Mouse (Mus musculus) midbrain, postnatal 0 days (tissue): ENCODE measurements around the gene Robo1. TPM values are rescaled to one million over a fixed set of nuclear protein-coding genes. Genes with fewer than 3 reads are reported as not detected.

Experiments used
- ATAC-seq: fragments of 200-750 bp; cut with Nextera tagmentation; 2 replicates; pipeline ENCODE4 v1.8.0; 2017; ENCODE audit warnings: moderate number of reproducible peaks, mild to moderate bottlenecking, moderate TSS enrichment, moderate library complexity; ENCODE audit not compliant: low FRiP score
- DNase-seq: peaks from one replicate; pipeline ENCODE4 v3.0.0-alpha.2; 2015; ENCODE audit warnings: low spot score
- H3K27ac ChIP-seq: fragments of 300-500 bp; sonication (generic); 2 replicates; pipeline ENCODE4 v1.5.1; 2014; ENCODE audit warnings: low read depth, mild to moderate bottlenecking, low read length, mixed read lengths
- H3K27me3 ChIP-seq: fragments of 300-500 bp; sonication (generic); 2 replicates; pipeline ENCODE4 v1.6.1; 2014; ENCODE audit warnings: low read length, control low read depth, mixed read lengths; ENCODE audit not compliant: insufficient read depth
- H3K36me3 ChIP-seq: fragments of 300-500 bp; sonication (generic); 2 replicates; pipeline ENCODE4 v1.6.1; 2014; ENCODE audit warnings: low read length, control low read depth, mixed read lengths; ENCODE audit not compliant: insufficient read depth
- H3K4me1 ChIP-seq: fragments of 300-500 bp; sonication (generic); 2 replicates; pipeline ENCODE4 v1.6.1; 2014; ENCODE audit warnings: mild to moderate bottlenecking, control low read depth, antibody characterized with exemption, low read length, mixed read lengths; ENCODE audit not compliant: insufficient read depth
- H3K4me2 ChIP-seq: fragments of 300-500 bp; sonication (generic); 2 replicates; pipeline ENCODE4 v1.6.1; 2014; ENCODE audit warnings: low read depth, mild to moderate bottlenecking, low read length, mixed read lengths; ENCODE audit not compliant: poor library complexity, severe bottlenecking
- H3K4me3 ChIP-seq: fragments of 300-500 bp; sonication (generic); 2 replicates; pipeline ENCODE4 v1.5.1; 2014; ENCODE audit warnings: low read depth, mild to moderate bottlenecking, low read length, moderate library complexity
- H3K9ac ChIP-seq: fragments of 300-500 bp; sonication (generic); replicated peaks from 2 replicates; pipeline ENCODE4 v1.6.1; 2014; ENCODE audit warnings: mild to moderate bottlenecking, low read length, moderate library complexity, mixed read lengths; ENCODE audit not compliant: poor library complexity, severe bottlenecking
- H3K9me3 ChIP-seq: fragments of 300-500 bp; sonication (generic); 2 replicates; pipeline ENCODE4 v1.6.1; 2016; ENCODE audit warnings: low read length, control low read depth
- CTCF ChIP-seq: IDR thresholded peaks from 2 replicates; pipeline ENCODE4 v1.5.1; 2016; ENCODE audit warnings: antibody characterized with exemption, mild to moderate bottlenecking
- WGBS: fragments of 180-500 bp; shearing (Covaris S2); extraction: QIAGEN DNeasy Blood & Tissue Kit; methylation state at CpG from one replicate; pipeline ENCODE4 v1.1.7; 2014; 5-methylcytosine and 5-hydroxymethylcytosine counted together
- polyA plus RNA-seq: library from polyadenylated mRNA; unstranded; fragments of >200 nt; fragmentation: Nextera tagmentation; extraction: Ambion mirVana; gene quantifications from 2 replicates; pipeline ENCODE4 v1.2.1, GENCODE M21; 2015
- total RNA-seq: library from RNA; depleted of rRNA; stranded (reverse); fragments of >200 nt; gene quantifications from 2 replicates; pipeline ENCODE4 v1.2.3, GENCODE M21; 2014

The Robo1 gene
- total and polyA plus RNA-seq, 2 experiments from 2014 or later = 31.4 to 96.1 TPM

DNA sequence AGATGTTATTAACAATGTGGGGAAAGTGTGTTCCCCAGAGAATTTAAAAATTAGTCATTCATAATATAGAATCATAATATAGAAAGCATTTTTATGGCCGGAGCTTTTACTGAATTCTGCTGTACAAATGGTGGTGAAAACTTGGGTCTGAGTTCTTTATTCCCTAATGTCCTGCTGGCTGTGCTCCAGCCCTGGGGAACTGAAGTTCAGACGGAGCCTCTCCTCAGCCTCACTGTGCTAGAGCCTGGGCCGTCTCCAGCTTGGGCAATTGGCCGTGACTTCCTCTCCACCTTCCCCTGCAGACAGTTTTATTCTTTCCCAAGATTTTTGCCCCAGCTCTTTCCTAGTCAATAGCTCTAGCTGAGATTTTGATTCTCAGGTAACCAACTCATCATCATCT is 429.0 kb downstream of the Robo1 start:
- no peak overlapping the region for H3K4me2 ChIP-seq
- TF ChIP-seq CTCF = no peak
- H3K9me3 ChIP-seq = no peaks in the 10 kb centered on the region
- 41% methylated on average over 4 of the region's 4 CpGs for WGBS
- H3K36me3 ChIP-seq = peaks cover 1% of the 10 kb centered on the region; the same call in 1 of the 2 replicates
- H3K27ac ChIP-seq = no peak overlapping the region
- ATAC-seq (no peak), DNase-seq (peak; percentile 54)
- H3K4me1 ChIP-seq = no peaks in the 10 kb centered on the region
- H3K9ac ChIP-seq = no peak overlapping the region
- H3K27me3 ChIP-seq = no peaks in the 10 kb centered on the region
- no peak overlapping the region for H3K4me3 ChIP-seq

DNA sequence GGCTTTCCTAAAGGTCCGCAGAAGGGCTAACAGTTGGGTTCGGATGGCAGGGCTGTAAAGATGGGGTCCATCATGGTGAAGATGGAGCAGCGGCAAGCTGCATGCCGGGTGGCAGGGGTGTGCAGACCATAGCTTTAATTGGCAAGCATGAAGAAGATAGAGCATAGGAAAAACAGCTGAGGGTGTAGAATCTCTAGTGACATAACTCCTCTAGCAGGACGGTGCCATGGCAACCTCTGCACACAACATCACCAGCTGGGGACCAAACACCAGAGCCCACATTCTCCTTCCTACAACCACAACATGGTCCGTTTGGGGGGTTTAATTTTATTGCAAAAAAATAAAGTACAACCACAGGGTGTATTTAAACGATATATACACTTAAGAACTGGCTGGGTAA is 432.1 kb downstream of the Robo1 start:
- DNase-seq (no peak), ATAC-seq (no peak)
- Histone ChIP-seq H3K36me3 (peaks cover 4% of the 10 kb centered on the region; the same call in 1 of the 2 replicates), H3K4me1 (no peaks in the 10 kb centered on the region), H3K27ac (no peak overlapping the region), H3K4me3 (no peak overlapping the region), H3K9ac (no peak overlapping the region), H3K27me3 (no peaks in the 10 kb centered on the region), H3K4me2 (no peak overlapping the region), H3K9me3 (0 out of 2 replicates have a peak, but pooled peaks cover 2% of the 10 kb centered on the region)
- no peak for TF ChIP-seq CTCF
- 82% methylated on average over 7 of the region's 7 CpGs for WGBS

DNA sequence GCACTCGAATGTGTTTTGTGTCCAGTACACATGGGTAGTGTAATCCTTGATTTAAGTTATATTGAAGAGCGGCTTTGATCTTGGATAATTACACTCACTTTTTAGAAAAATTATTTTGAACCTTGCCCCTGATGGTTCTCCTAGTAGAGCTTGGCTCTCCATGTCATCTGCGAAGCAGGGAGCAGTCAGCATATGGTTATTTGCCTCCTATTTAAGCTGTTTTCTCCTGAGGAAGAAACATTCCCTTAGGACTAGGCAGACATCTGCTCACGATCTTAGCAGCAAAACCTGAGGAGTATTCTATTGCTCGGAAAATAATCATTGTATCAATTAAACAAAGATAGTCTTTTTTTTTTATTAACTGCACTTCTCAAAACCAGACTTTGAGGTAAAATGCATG is 439.6 kb downstream of the Robo1 start:
- no peaks in the 10 kb centered on the region for H3K4me1 ChIP-seq
- H3K27ac ChIP-seq = no peak overlapping the region
- H3K27me3 ChIP-seq = no peaks in the 10 kb centered on the region
- 0 out of 2 replicates have a peak, but pooled peaks cover 2% of the 10 kb centered on the region for H3K9me3 ChIP-seq
- H3K9ac ChIP-seq = no peak overlapping the region
- no peak overlapping the region for H3K4me2 ChIP-seq
- no peaks in the 10 kb centered on the region for H3K36me3 ChIP-seq
- TF ChIP-seq CTCF = no peak
- WGBS = 58% methylated on average over 5 of the region's 5 CpGs
- no peak for DNase-seq
- no peak for ATAC-seq
- H3K4me3 ChIP-seq = no peak overlapping the region

DNA sequence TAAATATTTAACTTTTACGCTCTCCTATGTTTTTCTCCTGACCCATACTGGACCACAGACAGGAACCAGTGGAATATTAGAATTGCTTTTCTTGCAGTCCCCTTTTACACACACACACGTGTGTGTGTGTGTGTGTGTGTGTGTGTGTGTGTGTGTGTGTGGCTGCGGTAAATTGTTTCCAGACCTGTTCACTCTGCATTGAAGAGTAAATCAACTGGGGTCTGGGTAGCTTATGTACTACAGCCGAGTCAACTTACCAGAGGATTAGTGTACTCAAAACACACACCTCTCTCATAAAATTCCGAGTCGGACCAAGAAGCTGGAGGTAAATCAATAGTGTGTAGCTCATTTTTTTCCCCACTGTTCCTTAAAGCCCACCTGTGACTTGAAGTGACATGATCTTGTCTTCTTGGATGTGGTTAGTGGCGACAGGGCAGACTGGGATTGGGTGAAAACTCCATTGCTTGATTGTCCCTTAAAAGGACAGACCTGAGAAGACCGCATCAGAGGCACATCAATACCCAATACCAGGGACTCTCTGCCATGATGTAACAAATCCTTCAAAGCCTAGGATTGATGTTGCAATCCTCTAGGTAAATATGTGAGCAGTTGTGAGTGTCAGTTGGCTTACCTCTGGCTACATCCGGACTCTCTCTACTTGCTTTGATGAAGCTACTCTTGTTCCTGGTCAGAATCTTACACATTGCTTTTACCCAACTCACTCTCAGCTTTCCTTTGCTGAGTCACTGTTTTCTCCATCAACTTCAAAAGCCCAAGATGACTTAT is 457.2 kb downstream of the Robo1 start:
- TF ChIP-seq CTCF = no peak
- Histone ChIP-seq H3K4me2 (no peak overlapping the region), H3K9ac (no peak overlapping the region), H3K27me3 (no peaks in the 10 kb centered on the region), H3K36me3 (no peaks in the 10 kb centered on the region), H3K4me3 (no peak overlapping the region), H3K9me3 (no peaks in the 10 kb centered on the region), H3K4me1 (no peaks in the 10 kb centered on the region), H3K27ac (no peak overlapping the region)
- ATAC-seq = no peak
- 89% methylated on average over 9 of the region's 9 CpGs for WGBS
- no peak for DNase-seq

DNA sequence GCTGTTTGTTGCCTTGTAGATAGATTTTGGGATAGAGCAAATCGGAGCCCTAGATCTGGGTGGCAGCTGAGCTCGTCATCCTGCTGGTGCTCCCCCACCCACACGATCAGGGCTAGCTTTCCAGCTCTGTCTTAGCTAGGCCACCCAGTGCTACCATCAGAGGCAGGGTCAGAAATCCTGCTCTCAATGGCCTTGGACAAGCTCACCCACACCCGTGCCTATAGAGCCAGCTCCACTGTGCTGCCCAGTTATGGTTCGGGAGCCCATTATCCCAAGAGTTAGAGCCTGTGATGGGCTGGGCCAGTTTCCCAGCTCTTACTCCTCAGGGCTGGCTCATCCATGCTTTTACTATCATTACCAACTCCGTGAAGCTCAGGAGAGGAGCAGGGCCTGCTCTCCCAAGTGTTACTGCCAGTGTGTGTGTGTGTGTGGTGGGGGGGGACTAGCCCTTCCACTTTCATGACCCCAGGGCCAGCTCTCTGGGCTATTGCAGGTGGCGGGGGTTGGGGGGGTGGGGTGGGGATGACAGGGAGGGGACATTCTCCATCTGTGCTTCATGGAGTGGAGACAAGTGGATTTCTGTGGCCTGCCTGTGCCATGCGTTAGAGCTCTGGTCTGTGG is 461.2 kb downstream of the Robo1 start:
- Histone ChIP-seq H3K36me3 (no peaks in the 10 kb centered on the region), H3K27me3 (no peaks in the 10 kb centered on the region)
- WGBS = 79% methylated on average over 8 of the region's 8 CpGs

DNA sequence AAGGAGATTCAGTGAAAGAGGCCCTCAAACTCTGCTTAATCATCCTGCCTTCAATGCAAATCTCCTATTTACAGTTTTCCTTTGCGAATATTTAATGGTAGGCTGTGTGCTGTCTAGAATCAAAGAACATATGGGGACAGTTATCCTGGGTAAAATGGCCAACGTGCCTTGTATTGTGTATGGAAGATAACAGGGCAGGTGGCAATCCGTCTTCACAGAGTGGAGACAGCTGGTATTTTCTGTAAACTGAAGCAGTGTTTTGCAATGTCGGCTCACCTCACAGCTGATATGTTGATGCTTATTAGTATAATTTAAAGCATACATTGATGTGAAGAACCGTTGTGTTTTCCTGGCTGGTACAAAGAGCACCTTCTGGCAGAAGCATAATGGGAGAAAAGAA is 464.2 kb downstream of the Robo1 start:
- TF ChIP-seq CTCF = no peak
- H3K27me3 ChIP-seq = no peaks in the 10 kb centered on the region
- H3K4me1 ChIP-seq = no peaks in the 10 kb centered on the region; the same call in 1 of the 2 replicates
- H3K4me3 ChIP-seq = no peak overlapping the region
- 30% methylated on average over 5 of the region's 5 CpGs for WGBS
- no peaks in the 10 kb centered on the region for H3K9me3 ChIP-seq
- ATAC-seq (no peak), DNase-seq (no peak)
- H3K4me2 ChIP-seq = no peak overlapping the region
- no peaks in the 10 kb centered on the region for H3K36me3 ChIP-seq
- H3K9ac ChIP-seq = no peak overlapping the region
- H3K27ac ChIP-seq = no peak overlapping the region

More for the DNA sequence above, 461.2 kb downstream of the Robo1 start:
- TF ChIP-seq CTCF = no peak
- no peaks in the 10 kb centered on the region for H3K9me3 ChIP-seq
- ATAC-seq (0 out of 2 replicates have a peak, but pooled peaks have one; percentile 20), DNase-seq (no peak)
- H3K4me2 ChIP-seq = no peak overlapping the region
- no peak overlapping the region for H3K4me3 ChIP-seq
- H3K4me1 ChIP-seq = no peaks in the 10 kb centered on the region; the same call in 1 of the 2 replicates
- no peak overlapping the region for H3K9ac ChIP-seq
- no peak overlapping the region for H3K27ac ChIP-seq
